In genomic region chr1:180888556-180889042, GRCm38 (mm10) we compare ENCODE assay signal across 9 mouse cellular contexts. TPM values are rescaled to one million over a fixed set of nuclear protein-coding genes. Genes with fewer than 3 reads are reported as not detected.
A peak's percentile ranks its signal among the peaks of the same experiment; 100 is the strongest.
DNase-seq lines count a peak whose midpoint lies in the region; ATAC-seq and TF ChIP-seq lines count a peak whose summit lies in the region.
"Had no signal": no experiment of that assay in that cellular context is flagged by ENCODE, and none has a peak within 500 bp of the region (broad histone marks: within the 10 kb centered on the region; RNA-seq: fewer than 3 reads in every experiment).

No protein-coding gene starts in this region.

- H3K36me3 ChIP-seq in midbrain, embryonic 12.5 days = no peaks in the 10 kb centered on the region
- H3K36me3 ChIP-seq in midbrain, embryonic 16.5 days (ENCODE audit: control insufficient read depth, insufficient read depth, low read length) = no peaks in the 10 kb centered on the region
- H3K36me3 ChIP-seq in forebrain, embryonic 14.5 days (ENCODE audit: control insufficient read depth, insufficient read depth, low read length) = no peaks in the 10 kb centered on the region
- H3K36me3 ChIP-seq in limb, embryonic 12.5 days = no peaks in the 10 kb centered on the region
- no peaks in the 10 kb centered on the region for H3K36me3 ChIP-seq in myocyte (ENCODE audit: control insufficient read depth, insufficient read depth)
- H3K36me3 ChIP-seq: G1E had no signal

- peak; percentile 81 for ATAC-seq in midbrain, embryonic 12.5 days (ENCODE audit: low FRiP score, low read depth)
- ATAC-seq in midbrain, embryonic 16.5 days = no peak
- peak; percentile 63 for ATAC-seq in forebrain, embryonic 14.5 days
- ATAC-seq in limb, embryonic 12.5 days (ENCODE audit: insufficient number of reproducible peaks, insufficient read depth, low FRiP score, low TSS enrichment, low read depth) = peak; percentile 27; the same call in 1 of the 2 replicates
- no peak for ATAC-seq in frontal cortex, adult (ENCODE audit: low TSS enrichment)

- no peaks in the 10 kb centered on the region for H3K79me2 ChIP-seq in myocyte (ENCODE audit: control insufficient read depth, insufficient read depth)

- H3K9ac ChIP-seq in midbrain, embryonic 12.5 days (replicated peaks) = no peak overlapping the region
- H3K9ac ChIP-seq in midbrain, embryonic 16.5 days (ENCODE audit: low read depth, low read length) = no peak overlapping the region; the same call in 1 of the 2 replicates
- peak overlapping the region; percentile 21; the same call in 1 of the 2 replicates for H3K9ac ChIP-seq in forebrain, embryonic 14.5 days (ENCODE audit: low read length)
- peak overlapping the region; percentile 34; the same call in 1 of the 2 replicates for H3K9ac ChIP-seq in limb, embryonic 12.5 days (replicated peaks)

- H3K4me3 ChIP-seq in midbrain, embryonic 12.5 days = no peak overlapping the region
- no peak overlapping the region for H3K4me3 ChIP-seq in midbrain, embryonic 16.5 days (ENCODE audit: low read depth, low read length)
- H3K4me3 ChIP-seq in forebrain, embryonic 14.5 days (ENCODE audit: low read depth, low read length) = no peak overlapping the region
- H3K4me3 ChIP-seq in limb, embryonic 12.5 days (replicated peaks) = peak overlapping the region; percentile 7; the same call in 1 of the 2 replicates
- H3K4me3 ChIP-seq in myocyte = no peak overlapping the region

- H3K4me2 ChIP-seq in midbrain, embryonic 12.5 days (replicated peaks) = peak overlapping the region; percentile 19
- H3K4me2 ChIP-seq in midbrain, embryonic 16.5 days (ENCODE audit: low read length) = no peak overlapping the region
- peak overlapping the region; percentile 19; the same call in 1 of the 2 replicates for H3K4me2 ChIP-seq in forebrain, embryonic 14.5 days (ENCODE audit: low read length)
- H3K4me2 ChIP-seq in limb, embryonic 12.5 days = peak overlapping the region; percentile 41
- peak overlapping the region; percentile 43 for H3K4me2 ChIP-seq in myocyte (ENCODE audit: low read depth)

- TF ChIP-seq POLR2A in myocyte (IDR thresholded peaks at IDR 0.05; ENCODE audit: insufficient read length, low read depth) = no peak

- H3K27ac ChIP-seq in midbrain, embryonic 12.5 days (replicated peaks) = no peak overlapping the region
- H3K27ac ChIP-seq in midbrain, embryonic 16.5 days (ENCODE audit: low read length) = no peak overlapping the region
- H3K27ac ChIP-seq in forebrain, embryonic 14.5 days (ENCODE audit: low read depth, low read length) = no peak overlapping the region
- H3K27ac ChIP-seq in limb, embryonic 12.5 days = peak overlapping the region; percentile 59; the same call in 1 of the 2 replicates

- no peaks in the 10 kb centered on the region for H3K9me3 ChIP-seq in midbrain, embryonic 12.5 days
- no peaks in the 10 kb centered on the region for H3K9me3 ChIP-seq in midbrain, embryonic 16.5 days (replicated peaks; ENCODE audit: control insufficient read depth, low read length, poor library complexity, severe bottlenecking)
- no peaks in the 10 kb centered on the region for H3K9me3 ChIP-seq in forebrain, embryonic 14.5 days (replicated peaks; ENCODE audit: control insufficient read depth, low read length)
- H3K9me3 ChIP-seq in limb, embryonic 12.5 days = no peaks in the 10 kb centered on the region
- H3K9me3 ChIP-seq: G1E had no signal

- peak; percentile 62 for DNase-seq in forebrain, embryonic 14.5 days (ENCODE audit: low spot score)
- peak; percentile 91 for DNase-seq in heart, postnatal 4 days
- no peak for DNase-seq in cerebellum, adult 9-10 months

- 9% methylated on average over 13 of the region's 13 CpGs for WGBS in midbrain, embryonic 12.5 days
- 5% methylated on average over 13 of the region's 13 CpGs for WGBS in midbrain, embryonic 16.5 days
- 5% methylated on average over 13 of the region's 13 CpGs for WGBS in forebrain, embryonic 14.5 days
- WGBS in limb, embryonic 12.5 days = 3% methylated on average over 13 of the region's 13 CpGs

- peaks cover 13% of the 10 kb centered on the region for H3K4me1 ChIP-seq in midbrain, embryonic 12.5 days
- H3K4me1 ChIP-seq in midbrain, embryonic 16.5 days (ENCODE audit: control insufficient read depth, insufficient read depth, low read length) = no peaks in the 10 kb centered on the region; the same call in 1 of the 2 replicates
- peaks cover 6% of the 10 kb centered on the region; the same call in 1 of the 2 replicates for H3K4me1 ChIP-seq in forebrain, embryonic 14.5 days (ENCODE audit: control insufficient read depth, insufficient read depth, low read length)
- H3K4me1 ChIP-seq in limb, embryonic 12.5 days (replicated peaks) = peaks cover 23% of the 10 kb centered on the region

- H3ac ChIP-seq in myocyte (ENCODE audit: control insufficient read depth, insufficient read length) = no peak overlapping the region

- H3K27me3 ChIP-seq in midbrain, embryonic 12.5 days = peaks cover 36% of the 10 kb centered on the region
- H3K27me3 ChIP-seq in midbrain, embryonic 16.5 days (ENCODE audit: control insufficient read depth, insufficient read depth, low read depth, low read length) = peaks cover 9% of the 10 kb centered on the region
- H3K27me3 ChIP-seq in forebrain, embryonic 14.5 days (replicated peaks; ENCODE audit: control insufficient read depth, insufficient read depth, low read length) = 0 out of 2 replicates have a peak, but pooled peaks cover 10% of the 10 kb centered on the region
- H3K27me3 ChIP-seq in limb, embryonic 12.5 days = peaks cover 24% of the 10 kb centered on the region
- peaks cover 15% of the 10 kb centered on the region for H3K27me3 ChIP-seq in myocyte (ENCODE audit: control insufficient read depth, insufficient read depth, insufficient read length)

TF ChIP-seq in myocyte, 11 proteins besides CTCF, POLR2A, EP300 and RAD21:
- peak; percentile 55; the same call in 1 of the 2 replicates for TF ChIP-seq CEBPB (IDR thresholded peaks at IDR 0.05; ENCODE audit: insufficient read depth, poor library complexity, severe bottlenecking)
- TF ChIP-seq MYOD1 (IDR thresholded peaks at IDR 0.05; ENCODE audit: control insufficient read depth in 1 of 3, insufficient read length in 2 of 3, low read depth in 2 of 3) = no peak

RNA-seq across cellular contexts. Expression of gene Lefty2, which starts 4.3 kb away (rescaled TPM):
- polyA plus RNA-seq in midbrain, embryonic 12.5 days (2016; fragmentation: Nextera tagmentation; extraction: Ambion mirVana) = not detected in 2 replicates
- polyA plus RNA-seq in midbrain, embryonic 16.5 days (2015; fragmentation: Nextera tagmentation; extraction: Ambion mirVana) = 4.7 and 5.0 TPM in 2 replicates
- polyA plus RNA-seq in forebrain, embryonic 14.5 days (2014; fragmentation: Nextera tagmentation; extraction: Ambion mirVana) = 2.4 and 2.5 TPM in 2 replicates
- total RNA-seq in heart, postnatal 4 days (2021) = not detected
- 0.18 TPM in 1 of 2 replicates, not detected in the other for polyA plus RNA-seq in limb, embryonic 12.5 days (2016; fragmentation: Nextera tagmentation; extraction: Ambion mirVana)
- not detected for polyA plus RNA-seq in myocyte (2012; fragmentation: generic; extraction: Trizol)
- polyA plus RNA-seq: G1E had no signal

RNA-seq across cellular contexts. Expression of gene Pycr2, which starts 15.5 kb away (rescaled TPM):
- 94.0 and 98.4 TPM in 2 replicates for polyA plus RNA-seq in midbrain, embryonic 12.5 days (2016; fragmentation: Nextera tagmentation; extraction: Ambion mirVana)
- polyA plus RNA-seq in midbrain, embryonic 16.5 days (2015; fragmentation: Nextera tagmentation; extraction: Ambion mirVana) = 68.3 and 71.7 TPM in 2 replicates
- polyA plus RNA-seq in forebrain, embryonic 14.5 days (2014; fragmentation: Nextera tagmentation; extraction: Ambion mirVana) = 83.2 and 94.0 TPM in 2 replicates
- total RNA-seq in heart, postnatal 4 days (2021) = 10 to 100 TPM; 16.1 to 18.8 TPM
- 120 and 125 TPM in 2 replicates for polyA plus RNA-seq in limb, embryonic 12.5 days (2016; fragmentation: Nextera tagmentation; extraction: Ambion mirVana)
- polyA plus RNA-seq in myocyte (2012; fragmentation: generic; extraction: Trizol) = 52.6 TPM

RNA-seq across cellular contexts. Expression of gene Sde2, which starts 37.7 kb away (rescaled TPM):
- polyA plus RNA-seq in midbrain, embryonic 12.5 days (2016; fragmentation: Nextera tagmentation; extraction: Ambion mirVana) = 36.3 and 36.7 TPM in 2 replicates
- polyA plus RNA-seq in midbrain, embryonic 16.5 days (2015; fragmentation: Nextera tagmentation; extraction: Ambion mirVana) = 32.1 and 32.9 TPM in 2 replicates
- 22.7 and 25.5 TPM in 2 replicates for polyA plus RNA-seq in forebrain, embryonic 14.5 days (2014; fragmentation: Nextera tagmentation; extraction: Ambion mirVana)
- total RNA-seq in heart, postnatal 4 days (2021) = 10 to 100 TPM; 17.7 to 19.8 TPM
- 47.0 and 47.6 TPM in 2 replicates for polyA plus RNA-seq in limb, embryonic 12.5 days (2016; fragmentation: Nextera tagmentation; extraction: Ambion mirVana)
- 15.3 TPM for polyA plus RNA-seq in myocyte (2012; fragmentation: generic; extraction: Trizol)

RNA-seq across cellular contexts. Expression of gene Lefty1, which starts 46.2 kb away (rescaled TPM):
- polyA plus RNA-seq in midbrain, embryonic 12.5 days (2016; fragmentation: Nextera tagmentation; extraction: Ambion mirVana) = 0.56 and 1.6 TPM in 2 replicates
- 0.26 TPM in 1 of 2 replicates, not detected in the other for polyA plus RNA-seq in midbrain, embryonic 16.5 days (2015; fragmentation: Nextera tagmentation; extraction: Ambion mirVana)
- 0.15 and 0.56 TPM in 2 replicates for polyA plus RNA-seq in forebrain, embryonic 14.5 days (2014; fragmentation: Nextera tagmentation; extraction: Ambion mirVana)
- under 1 TPM; 0.48 to 0.79 TPM for total RNA-seq in heart, postnatal 4 days (2021)
- polyA plus RNA-seq in limb, embryonic 12.5 days (2016; fragmentation: Nextera tagmentation; extraction: Ambion mirVana) = 0.36 and 0.76 TPM in 2 replicates
- polyA plus RNA-seq in myocyte (2012; fragmentation: generic; extraction: Trizol) = 2.9 TPM
- total RNA-seq: G1E had no signal
- polyA plus RNA-seq: G1E had no signal

RNA-seq across cellular contexts. Expression of gene Tmem63a, which starts 53.5 kb away (rescaled TPM):
- 2.9 TPM in 2 replicates for polyA plus RNA-seq in midbrain, embryonic 12.5 days (2016; fragmentation: Nextera tagmentation; extraction: Ambion mirVana)
- 1.2 and 1.3 TPM in 2 replicates for polyA plus RNA-seq in midbrain, embryonic 16.5 days (2015; fragmentation: Nextera tagmentation; extraction: Ambion mirVana)
- polyA plus RNA-seq in forebrain, embryonic 14.5 days (2014; fragmentation: Nextera tagmentation; extraction: Ambion mirVana) = 1.1 and 1.3 TPM in 2 replicates
- total RNA-seq in heart, postnatal 4 days (2021) = 10 to 100 TPM; 17.7 to 18.0 TPM
- polyA plus RNA-seq in limb, embryonic 12.5 days (2016; fragmentation: Nextera tagmentation; extraction: Ambion mirVana) = 12.1 and 13.4 TPM in 2 replicates
- 45.5 TPM for polyA plus RNA-seq in myocyte (2012; fragmentation: generic; extraction: Trizol)

Comparison
In these comparisons a context has a peak if more than half of its experiments do, and no peak if none do; other contexts are left out.
1. ATAC-seq: peak in midbrain, embryonic 12.5 days (single experiment), forebrain, embryonic 14.5 days (single experiment) and limb, embryonic 12.5 days (single experiment); none in midbrain, embryonic 16.5 days (single experiment) and frontal cortex, adult (single experiment).
2. H3K9ac ChIP-seq: peak in forebrain, embryonic 14.5 days (single experiment) and limb, embryonic 12.5 days (single experiment); none in midbrain, embryonic 12.5 days (single experiment) and midbrain, embryonic 16.5 days (single experiment).